Mouse (Mus musculus) liver, embryonic 11.5 days (tissue): ENCODE measurements around the gene Slc25a25. TPM values are rescaled to one million over a fixed set of nuclear protein-coding genes. Genes with fewer than 3 reads are reported as not detected.

Experiments used
- ATAC-seq: fragments of 200-750 bp; cut with Nextera tagmentation; replicated peaks from 2 replicates; pipeline ENCODE4 v1.8.0; 2017; ENCODE audit warnings: moderate number of reproducible peaks, mild to moderate bottlenecking, moderate TSS enrichment, moderate library complexity; ENCODE audit not compliant: low FRiP score
- DNase-seq: peaks from one replicate; pipeline ENCODE4 v3.0.0-alpha.2; 2017; ENCODE audit warnings: low spot score
- H3K27ac ChIP-seq: fragments of 300-500 bp; sonication (generic); 2 replicates; pipeline ENCODE4 v1.5.1; 2014; ENCODE audit warnings: mild to moderate bottlenecking, low read depth, low read length, control low read depth
- H3K27me3 ChIP-seq: fragments of 300-500 bp; sonication (generic); replicated peaks from 2 replicates; pipeline ENCODE4 v1.6.1; 2014; ENCODE audit warnings: low read length, mixed read lengths; ENCODE audit not compliant: control insufficient read depth, insufficient read depth
- H3K36me3 ChIP-seq: fragments of 300-500 bp; sonication (generic); 2 replicates; pipeline ENCODE4 v1.6.1; 2014; ENCODE audit warnings: mild to moderate bottlenecking, low read length, moderate library complexity, mixed read lengths; ENCODE audit not compliant: control insufficient read depth, insufficient read depth
- H3K4me1 ChIP-seq: fragments of 300-500 bp; sonication (generic); replicated peaks from 2 replicates; pipeline ENCODE4 v1.6.1; 2014; ENCODE audit warnings: low read length, mixed read lengths; ENCODE audit not compliant: control insufficient read depth, insufficient read depth
- H3K4me2 ChIP-seq: fragments of 300-500 bp; sonication (generic); 2 replicates; pipeline ENCODE4 v1.6.1; 2014; ENCODE audit warnings: mild to moderate bottlenecking, control low read depth, moderate library complexity
- H3K4me3 ChIP-seq: fragments of 300-500 bp; sonication (generic); 2 replicates; pipeline ENCODE4 v1.5.1; 2014; ENCODE audit warnings: low read depth, low read length, control low read depth
- H3K9ac ChIP-seq: fragments of 300-500 bp; sonication (generic); 2 replicates; pipeline ENCODE4 v1.6.1; 2014; ENCODE audit warnings: low read depth, low read length, control low read depth
- H3K9me3 ChIP-seq: fragments of 300-500 bp; sonication (generic); 2 replicates; pipeline ENCODE4 v1.6.1; 2016; ENCODE audit warnings: low read length, inconsistent platforms, mixed read lengths; ENCODE audit not compliant: control insufficient read depth
- WGBS: fragments of 180-500 bp; shearing (Covaris S2); extraction: QIAGEN DNeasy Blood & Tissue Kit; methylation state at CpG from one replicate; pipeline ENCODE4 v1.1.7; 2014; 5-methylcytosine and 5-hydroxymethylcytosine counted together
- polyA plus RNA-seq: library from polyadenylated mRNA; unstranded; fragments of >200 nt; fragmentation: Nextera tagmentation; extraction: Ambion mirVana; gene quantifications from 2 replicates; pipeline ENCODE4 v1.2.1, GENCODE M21; 2014

Slc25a25 gene
- polyA plus RNA-seq, 1 experiment from 2014 or later, result 10.4 TPM

GRCm38 (mm10) chr2:32440632-32441031 is 10.6 kb downstream of the Slc25a25 start:
- Histone ChIP-seq H3K4me2 (no peak overlapping the region), H3K4me1 (peaks cover 30% of the 10 kb centered on the region), H3K27me3 (no peaks in the 10 kb centered on the region), H3K4me3 (no peak overlapping the region), H3K36me3 (no peaks in the 10 kb centered on the region; the same call in 1 of the 2 replicates), H3K9me3 (no peaks in the 10 kb centered on the region), H3K27ac (no peak overlapping the region), H3K9ac (no peak overlapping the region)
- ATAC-seq (no peak), DNase-seq (no peak)
- WGBS, result 83% methylated on average over 1 of the region's 1 CpGs

- no peaks in the 10 kb centered on the region for H3K27me3 ChIP-seq
- 65% methylated on average over 2 of the region's 2 CpGs for WGBS
- H3K4me3 ChIP-seq, result no peak overlapping the region
- no peak overlapping the region for H3K27ac ChIP-seq
- no peak overlapping the region for H3K4me2 ChIP-seq
- DNase-seq, result no peak
- no peak overlapping the region for H3K9ac ChIP-seq
- ATAC-seq, result no peak
- H3K9me3 ChIP-seq, result no peaks in the 10 kb centered on the region
- no peaks in the 10 kb centered on the region; the same call in 1 of the 2 replicates for H3K36me3 ChIP-seq
- H3K4me1 ChIP-seq, result peaks cover 30% of the 10 kb centered on the region
Observed at GRCm38 (mm10) chr2:32440164-32440563, 11.1 kb downstream of the Slc25a25 start.

- no peak for ATAC-seq
- H3K9me3 ChIP-seq, result no peaks in the 10 kb centered on the region
- H3K4me1 ChIP-seq, result peaks cover 30% of the 10 kb centered on the region
- no peak overlapping the region for H3K4me2 ChIP-seq
- H3K27ac ChIP-seq, result no peak overlapping the region
- no peaks in the 10 kb centered on the region for H3K36me3 ChIP-seq
- 77% methylated on average over 6 of the region's 6 CpGs for WGBS
- H3K27me3 ChIP-seq, result no peaks in the 10 kb centered on the region
- no peak overlapping the region for H3K9ac ChIP-seq
- H3K4me3 ChIP-seq, result no peak overlapping the region
- no peak for DNase-seq
Observed at GRCm38 (mm10) chr2:32439177-32439576, 12.1 kb downstream of the Slc25a25 start.

- no peak overlapping the region for H3K4me3 ChIP-seq
- no peak overlapping the region for H3K9ac ChIP-seq
- DNase-seq (no peak), ATAC-seq (no peak)
- peaks cover 30% of the 10 kb centered on the region for H3K4me1 ChIP-seq
- WGBS, result 85% methylated on average over 3 of the region's 3 CpGs
- H3K36me3 ChIP-seq, result no peaks in the 10 kb centered on the region
- no peaks in the 10 kb centered on the region for H3K27me3 ChIP-seq
- no peak overlapping the region for H3K4me2 ChIP-seq
- no peak overlapping the region for H3K27ac ChIP-seq
- no peaks in the 10 kb centered on the region for H3K9me3 ChIP-seq
Observed at GRCm38 (mm10) chr2:32438733-32439132, 12.5 kb downstream of the Slc25a25 start.

- H3K4me1 ChIP-seq, result peaks cover 26% of the 10 kb centered on the region
- WGBS, result 49% methylated on average over 2 of the region's 2 CpGs
- H3K9me3 ChIP-seq, result no peaks in the 10 kb centered on the region
- ATAC-seq (no peak), DNase-seq (no peak)
- H3K4me2 ChIP-seq, result no peak overlapping the region
- no peaks in the 10 kb centered on the region for H3K27me3 ChIP-seq
- no peaks in the 10 kb centered on the region for H3K36me3 ChIP-seq
- no peak overlapping the region for H3K9ac ChIP-seq
- H3K27ac ChIP-seq, result no peak overlapping the region; the same call in 1 of the 2 replicates
- no peak overlapping the region for H3K4me3 ChIP-seq
Observed at GRCm38 (mm10) chr2:32437612-32438166, 13.6 kb downstream of the Slc25a25 start.

- H3K9me3 ChIP-seq, result no peaks in the 10 kb centered on the region
- peaks cover 22% of the 10 kb centered on the region for H3K4me1 ChIP-seq
- 0 out of 2 replicates have a peak overlapping the region, but pooled peaks have one; percentile 19 for H3K27ac ChIP-seq
- ATAC-seq (no peak; the same call in 1 of the 2 replicates), DNase-seq (no peak)
- no peaks in the 10 kb centered on the region for H3K36me3 ChIP-seq
- H3K4me3 ChIP-seq, result no peak overlapping the region
- no peak overlapping the region for H3K4me2 ChIP-seq
- no peak overlapping the region for H3K9ac ChIP-seq
- 68% methylated on average over 3 of the region's 3 CpGs for WGBS
- no peaks in the 10 kb centered on the region for H3K27me3 ChIP-seq
Observed at GRCm38 (mm10) chr2:32436686-32437372, 14.4 kb downstream of the Slc25a25 start.

- 35% methylated on average over 18 of the region's 18 CpGs for WGBS
- peak overlapping the region; percentile 36 for H3K4me3 ChIP-seq
- DNase-seq (peak; percentile 73), ATAC-seq (no peak)
- no peaks in the 10 kb centered on the region for H3K36me3 ChIP-seq
- no peaks in the 10 kb centered on the region for H3K27me3 ChIP-seq
- peak overlapping the region; percentile 60 for H3K4me2 ChIP-seq
- peaks cover 29% of the 10 kb centered on the region for H3K4me1 ChIP-seq
- peak overlapping the region; percentile 29; the same call in 1 of the 2 replicates for H3K27ac ChIP-seq
- peak overlapping the region; percentile 45; the same call in 1 of the 2 replicates for H3K9ac ChIP-seq
- H3K9me3 ChIP-seq, result no peaks in the 10 kb centered on the region
Observed at GRCm38 (mm10) chr2:32430701-32431676, 20.3 kb downstream of the Slc25a25 start.

GRCm38 (mm10) chr2:32429215-32429891 is 21.9 kb downstream of the Slc25a25 start:
- ATAC-seq, result peak; percentile 43; the same call in 1 of the 2 replicates
- no peak overlapping the region for H3K27ac ChIP-seq

More at GRCm38 (mm10) chr2:32429215-32429891, 21.9 kb downstream of the Slc25a25 start:
- Histone ChIP-seq H3K4me3 (no peak overlapping the region), H3K4me1 (peaks cover 42% of the 10 kb centered on the region), H3K4me2 (no peak overlapping the region), H3K36me3 (no peaks in the 10 kb centered on the region), H3K9ac (no peak overlapping the region), H3K9me3 (no peaks in the 10 kb centered on the region), H3K27me3 (no peaks in the 10 kb centered on the region)
- no peak for DNase-seq
- 59% methylated on average over 4 of the region's 4 CpGs for WGBS
